Mouse (Mus musculus) heart, postnatal 0 days (tissue): ENCODE results near the gene Reln.

Experiments
- CTCF ChIP-seq: IDR thresholded peaks from 2 replicates; pipeline ENCODE4 v1.5.1; 2016; ENCODE audit warnings: antibody characterized with exemption, control low read depth, low read depth
- EP300 ChIP-seq: IDR thresholded peaks from 2 replicates; pipeline ENCODE4 v1.6.1; 2016; ENCODE audit warnings: antibody characterized with exemption, low read depth

GRCm38 (mm10) chr5:22348412-22348811 lies 3.9 kb upstream of the Reln start:
- TF ChIP-seq CTCF, result no peak
- TF ChIP-seq EP300, result no peak
